Mouse (Mus musculus) hindbrain, embryonic 16.5 days (tissue): ENCODE results near the gene Nop10. TPM values are rescaled to one million over a fixed set of nuclear protein-coding genes. Genes with fewer than 3 reads are reported as not detected.

Experiments used
- ATAC-seq: fragments of 200-750 bp; cut with Nextera tagmentation; 2 replicates; pipeline ENCODE4 v1.8.0; 2017; ENCODE audit warnings: moderate TSS enrichment, moderate library complexity
- H3K27ac ChIP-seq: fragments of 300-500 bp; sonication (generic); 2 replicates; pipeline ENCODE4 v1.5.1; 2014; ENCODE audit warnings: low read depth, mild to moderate bottlenecking, control low read depth, low read length, moderate library complexity
- H3K27me3 ChIP-seq: fragments of 300-500 bp; sonication (generic); replicated peaks from 2 replicates; pipeline ENCODE4 v1.6.1; 2014; ENCODE audit warnings: low read length; ENCODE audit not compliant: control insufficient read depth, insufficient read depth
- H3K36me3 ChIP-seq: fragments of 300-500 bp; sonication (generic); 2 replicates; pipeline ENCODE4 v1.6.1; 2014; ENCODE audit warnings: mild to moderate bottlenecking, low read length, moderate library complexity, mixed read lengths; ENCODE audit not compliant: control insufficient read depth, insufficient read depth
- H3K4me1 ChIP-seq: fragments of 300-500 bp; sonication (generic); 2 replicates; pipeline ENCODE4 v1.6.1; 2014; ENCODE audit warnings: low read depth, low read length; ENCODE audit not compliant: control insufficient read depth, insufficient read depth
- H3K4me2 ChIP-seq: fragments of 300-500 bp; sonication (generic); 2 replicates; pipeline ENCODE4 v1.6.1; 2014; ENCODE audit warnings: mild to moderate bottlenecking, low read length, control low read depth, moderate library complexity
- H3K4me3 ChIP-seq: fragments of 300-500 bp; sonication (generic); 2 replicates; pipeline ENCODE4 v1.5.1; 2014; ENCODE audit warnings: mild to moderate bottlenecking, low read length, control low read depth, moderate library complexity
- H3K9ac ChIP-seq: fragments of 300-500 bp; sonication (generic); 2 replicates; pipeline ENCODE4 v1.6.1; 2014; ENCODE audit warnings: low read depth, mild to moderate bottlenecking, control low read depth, low read length, moderate library complexity
- H3K9me3 ChIP-seq: fragments of 300-500 bp; sonication (generic); 2 replicates; pipeline ENCODE4 v1.6.1; 2014; ENCODE audit warnings: mild to moderate bottlenecking, low read length, moderate library complexity; ENCODE audit not compliant: control insufficient read depth
- WGBS: fragments of 180-500 bp; shearing (Covaris S2); extraction: QIAGEN DNeasy Blood & Tissue Kit; methylation state at CpG from one replicate; pipeline ENCODE4 v1.1.7; 2014; 5-methylcytosine and 5-hydroxymethylcytosine counted together
- polyA plus RNA-seq: library from polyadenylated mRNA; unstranded; fragments of >200 nt; fragmentation: Nextera tagmentation; extraction: Ambion mirVana; gene quantifications from 2 replicates; pipeline ENCODE4 v1.2.1, GENCODE M21; 2015

Gene Nop10
- polyA plus RNA-seq, 1 experiment from 2014 or later: 189 TPM

- H3K9ac ChIP-seq: no peak overlapping the region
- WGBS: 72% methylated on average over 3 of the region's 3 CpGs
- no peaks in the 10 kb centered on the region for H3K9me3 ChIP-seq
- no peak overlapping the region for H3K4me2 ChIP-seq
- H3K4me1 ChIP-seq: no peaks in the 10 kb centered on the region
- H3K4me3 ChIP-seq: no peak overlapping the region
- no peaks in the 10 kb centered on the region for H3K27me3 ChIP-seq
- no peak overlapping the region for H3K27ac ChIP-seq
- no peak for ATAC-seq
- H3K36me3 ChIP-seq: no peaks in the 10 kb centered on the region
Observed at GRCm38 (mm10) chr2:112296211-112296610, 34.5 kb downstream of the Nop10 start.

DNA sequence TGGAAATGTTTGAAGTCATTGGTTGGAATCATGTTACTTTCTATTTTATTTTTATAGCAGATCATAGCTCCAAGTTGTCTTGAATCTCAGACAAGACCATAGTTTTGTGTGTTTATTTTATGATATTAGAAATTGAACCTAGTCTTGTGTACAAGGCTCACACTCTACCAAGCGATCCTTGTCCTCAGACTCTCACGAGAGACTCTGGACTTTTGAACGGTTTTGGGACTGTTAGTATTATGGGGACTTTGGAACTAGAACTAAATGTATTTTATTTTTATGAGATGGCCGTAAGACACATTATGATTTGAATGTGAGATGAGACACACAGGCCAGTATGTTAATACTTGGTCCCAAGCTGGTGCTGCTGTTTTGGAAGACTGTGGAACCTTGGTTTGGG lies 36.5 kb downstream of the Nop10 start:
- no peaks in the 10 kb centered on the region for H3K9me3 ChIP-seq
- no peak overlapping the region for H3K4me2 ChIP-seq
- H3K27me3 ChIP-seq: no peaks in the 10 kb centered on the region
- H3K4me1 ChIP-seq: no peaks in the 10 kb centered on the region
- no peak for ATAC-seq
- 96% methylated on average over 4 of the region's 4 CpGs for WGBS
- H3K4me3 ChIP-seq: no peak overlapping the region
- H3K36me3 ChIP-seq: no peaks in the 10 kb centered on the region
- no peak overlapping the region for H3K9ac ChIP-seq
- H3K27ac ChIP-seq: no peak overlapping the region

- H3K27ac ChIP-seq: no peak overlapping the region
- 90% methylated on average over 3 of the region's 3 CpGs for WGBS
- no peak overlapping the region for H3K4me3 ChIP-seq
- H3K9me3 ChIP-seq: no peaks in the 10 kb centered on the region
- H3K4me1 ChIP-seq: no peaks in the 10 kb centered on the region
- no peak overlapping the region for H3K9ac ChIP-seq
- no peaks in the 10 kb centered on the region for H3K36me3 ChIP-seq
- H3K4me2 ChIP-seq: no peak overlapping the region
- no peaks in the 10 kb centered on the region for H3K27me3 ChIP-seq
- ATAC-seq: no peak
Observed at GRCm38 (mm10) chr2:112308671-112309070, 46.9 kb downstream of the Nop10 start.

- no peak overlapping the region for H3K4me2 ChIP-seq
- H3K4me3 ChIP-seq: no peak overlapping the region
- H3K36me3 ChIP-seq: no peaks in the 10 kb centered on the region
- no peaks in the 10 kb centered on the region for H3K4me1 ChIP-seq
- H3K9ac ChIP-seq: no peak overlapping the region
- H3K27ac ChIP-seq: no peak overlapping the region
- no peak for ATAC-seq
- no peaks in the 10 kb centered on the region for H3K27me3 ChIP-seq
- 70% methylated on average over 10 of the region's 10 CpGs for WGBS
- no peaks in the 10 kb centered on the region for H3K9me3 ChIP-seq
Observed at GRCm38 (mm10) chr2:112309161-112309600, 47.5 kb downstream of the Nop10 start.

Other genes with a start within 250 kb of the Nop10 start
- gene Olfr1310, start 249.2 kb upstream of the Nop10 start, polyA plus RNA-seq: not detected in 2 replicates
- not detected in 2 replicates for gene Olfr1311, start 237.5 kb upstream of the Nop10 start, polyA plus RNA-seq
- gene Olfr1312, start 211.7 kb upstream of the Nop10 start, polyA plus RNA-seq: not detected in 2 replicates
- not detected in 2 replicates for gene Olfr1313, start 184.1 kb upstream of the Nop10 start, polyA plus RNA-seq
- gene Olfr1314, start 165.1 kb upstream of the Nop10 start, polyA plus RNA-seq: not detected in 2 replicates
- gene Olfr1315-ps1, start 146.5 kb upstream of the Nop10 start, polyA plus RNA-seq: not detected in 2 replicates
- gene Olfr1316, start 126.9 kb upstream of the Nop10 start, polyA plus RNA-seq: not detected in 2 replicates
- not detected in 2 replicates for gene Olfr1317, start 121.6 kb upstream of the Nop10 start, polyA plus RNA-seq
- 0.04 and 0.10 TPM in 2 replicates for gene Olfr1318, start 107.7 kb upstream of the Nop10 start, polyA plus RNA-seq
- gene Lpcat4, start 22.5 kb upstream of the Nop10 start, polyA plus RNA-seq: 28.5 and 32.4 TPM in 2 replicates
- gene Nutm1, start 2.6 kb upstream of the Nop10 start, polyA plus RNA-seq: 0.04 TPM in 1 of 2 replicates, not detected in the other
- gene Slc12a6, start 3.9 kb downstream of the Nop10 start, polyA plus RNA-seq: 14.7 and 17.5 TPM in 2 replicates
- not detected in 2 replicates for gene Gm21985, start 4.4 kb downstream of the Nop10 start, polyA plus RNA-seq
- 210 and 240 TPM in 2 replicates for gene Emc4, start 106.1 kb downstream of the Nop10 start, polyA plus RNA-seq
- 29.7 and 31.1 TPM in 2 replicates for gene Katnbl1, start 117.3 kb downstream of the Nop10 start, polyA plus RNA-seq
- gene Emc7, start 193.1 kb downstream of the Nop10 start, polyA plus RNA-seq: 25.1 and 26.4 TPM in 2 replicates
- 0.89 and 1.2 TPM in 2 replicates for gene Chrm5, start 218.8 kb downstream of the Nop10 start, polyA plus RNA-seq
- gene Aven, start 231.0 kb downstream of the Nop10 start, polyA plus RNA-seq: 2.2 and 4.2 TPM in 2 replicates